Mouse (Mus musculus): ENCODE results near the gene Tmc6. TPM values are rescaled to one million over a fixed set of nuclear protein-coding genes. Genes with fewer than 3 reads are reported as not detected.

The Tmc6 gene
- 1 to 10 TPM; 4.5 to 8.9 TPM for total RNA-seq (2021)

DNA sequence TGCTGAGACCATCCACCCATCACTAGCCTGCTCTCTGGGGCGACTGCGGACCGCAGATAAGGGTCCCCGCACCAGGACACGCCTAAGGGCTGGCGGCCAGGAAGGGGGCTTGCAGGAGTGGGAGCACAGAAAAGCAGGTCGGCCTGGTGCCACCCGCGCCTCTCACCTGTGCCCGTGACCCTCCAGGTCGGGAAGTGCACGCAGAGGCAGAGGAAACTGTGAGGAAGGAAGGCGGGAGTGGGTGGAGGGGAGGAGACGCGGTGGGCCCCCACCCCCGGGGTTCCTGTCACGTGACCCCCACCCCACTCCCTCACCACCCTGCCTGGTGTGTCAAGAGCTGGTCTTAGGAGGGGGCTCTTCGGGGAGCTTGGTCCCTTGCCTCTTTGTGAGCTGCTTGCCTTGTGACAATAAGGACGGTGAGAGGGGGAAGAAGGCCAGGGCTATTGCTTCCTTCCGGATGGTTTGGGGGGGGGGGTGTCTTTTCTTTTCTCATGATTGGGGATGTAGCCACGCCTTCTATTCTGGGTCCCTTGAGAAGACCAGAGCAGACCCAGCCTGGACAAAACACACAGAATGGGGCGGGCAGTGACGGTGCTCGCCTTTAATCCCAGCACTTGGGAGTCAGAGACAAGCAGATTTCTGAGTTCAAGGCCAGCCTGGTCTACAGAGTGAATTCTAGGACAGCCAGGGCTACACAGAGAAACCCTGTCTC, at the start of gene Tmc6, which contains the start of gene Tmc8:
Gene Tmc6 (minus strand): TSS at position 206 of the 712 bp plus-strand sequence.
Gene Tmc8 (plus strand): TSS at position 84 of the 712 bp plus-strand sequence.
- no peak for DNase-seq (ENCODE audit: low spot score in 2 of 2)

DNA sequence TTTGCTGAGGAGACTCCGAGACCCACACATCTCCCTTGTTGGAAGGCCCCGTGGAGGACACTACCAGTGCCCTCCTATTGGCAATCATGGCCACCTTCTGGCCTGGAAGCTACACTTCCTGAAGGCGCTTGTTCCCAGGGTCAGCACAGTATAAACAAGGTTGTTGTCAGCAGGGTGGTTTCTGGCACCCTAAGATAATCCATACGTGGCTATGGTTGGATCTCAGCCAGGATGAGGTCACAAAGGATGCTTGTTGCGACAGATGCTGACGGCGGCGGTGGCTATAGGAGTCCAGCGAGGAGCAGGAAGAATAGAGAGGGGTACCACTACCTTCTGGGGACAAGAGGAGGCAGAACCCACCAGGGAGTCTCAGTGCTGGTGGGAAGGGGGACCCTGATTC, 48.4 kb upstream of the Tmc6 start:
- DNase-seq (ENCODE audit: low spot score in 2 of 2), result no peak
- intact Hi-C loops (cut with DNase I), result no loop called here

More for the DNA sequence above, at the start of gene Tmc6, which contains the start of gene Tmc8:
- intact Hi-C loops (cut with DNase I), result loop anchor here (5.0 kb wide), 1 partner anchor 75 kb away; no protein-coding TSS in a partner anchor

DNA sequence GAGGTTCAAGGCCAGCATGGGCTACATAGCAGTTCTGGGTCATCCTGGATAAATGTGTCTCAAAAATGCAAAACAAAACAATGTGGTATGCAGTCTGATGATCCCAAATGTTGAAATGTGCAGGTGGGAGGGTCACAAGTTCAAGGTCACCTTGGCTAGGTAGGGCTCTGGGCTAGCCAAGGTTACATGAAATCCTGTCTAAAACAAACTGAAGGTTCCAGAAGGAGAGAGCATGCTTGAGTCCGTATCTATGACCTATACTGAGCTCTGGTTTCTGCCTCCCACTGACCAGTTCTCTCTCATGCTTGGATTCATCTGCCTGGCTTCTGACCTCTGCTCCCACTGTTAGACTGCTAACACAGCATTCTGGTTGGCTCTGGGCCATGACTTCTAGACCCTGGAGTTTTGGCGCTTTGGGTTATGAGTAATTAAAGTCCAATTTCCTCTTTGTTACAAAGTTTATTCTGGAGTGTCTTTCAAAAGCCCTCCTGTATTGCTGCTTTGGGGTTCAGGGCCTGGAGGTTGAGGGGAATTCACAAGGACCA, 47.7 kb upstream of the Tmc6 start:
- no peak for DNase-seq (ENCODE audit: low spot score in 2 of 2)
- intact Hi-C loops (cut with DNase I), result loop anchor here (5.0 to 10.0 kb wide), 2 partner anchors 37 to 595 kb away; no protein-coding TSS in a partner anchor

DNA sequence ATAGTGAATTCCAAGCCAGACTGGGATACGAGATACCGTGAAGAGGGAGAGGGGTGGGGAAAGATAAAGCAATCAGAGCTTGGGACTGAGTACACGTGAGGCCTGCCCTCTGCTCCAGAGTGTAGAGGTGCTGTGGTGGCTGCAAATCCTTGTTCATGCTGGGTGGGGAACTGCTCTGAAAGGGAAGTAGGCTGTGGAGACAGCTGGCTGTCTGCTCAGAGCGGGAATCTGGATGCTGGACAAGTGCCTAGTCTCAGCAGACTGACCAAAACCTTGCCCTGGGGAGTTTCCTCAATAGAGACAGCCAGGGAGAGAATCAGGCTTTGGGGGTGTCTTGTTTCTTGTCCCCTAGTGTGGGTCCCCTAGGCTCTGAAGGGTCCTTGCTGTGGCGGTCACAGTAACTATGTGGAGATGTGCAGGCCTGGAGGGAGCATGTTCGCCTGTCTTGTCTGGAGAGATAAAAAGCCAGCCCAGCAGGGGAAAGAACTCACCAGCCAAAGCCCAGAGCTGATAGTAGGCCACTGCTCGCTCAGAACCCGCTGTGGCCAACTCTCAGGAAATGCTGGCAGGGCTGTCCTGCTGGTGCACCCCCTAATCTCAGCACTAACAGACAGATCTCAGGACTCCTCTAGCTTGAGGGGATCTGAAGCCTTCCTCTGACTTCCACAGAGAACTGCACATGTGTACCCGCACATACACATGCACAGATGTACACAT, 47.0 kb upstream of the Tmc6 start:
- no peak for DNase-seq (ENCODE audit: low spot score in 2 of 2)
- intact Hi-C loops (cut with DNase I), result loop anchor here (5.0 to 10.0 kb wide), 2 partner anchors 37 to 594 kb away; no protein-coding TSS in a partner anchor

DNA sequence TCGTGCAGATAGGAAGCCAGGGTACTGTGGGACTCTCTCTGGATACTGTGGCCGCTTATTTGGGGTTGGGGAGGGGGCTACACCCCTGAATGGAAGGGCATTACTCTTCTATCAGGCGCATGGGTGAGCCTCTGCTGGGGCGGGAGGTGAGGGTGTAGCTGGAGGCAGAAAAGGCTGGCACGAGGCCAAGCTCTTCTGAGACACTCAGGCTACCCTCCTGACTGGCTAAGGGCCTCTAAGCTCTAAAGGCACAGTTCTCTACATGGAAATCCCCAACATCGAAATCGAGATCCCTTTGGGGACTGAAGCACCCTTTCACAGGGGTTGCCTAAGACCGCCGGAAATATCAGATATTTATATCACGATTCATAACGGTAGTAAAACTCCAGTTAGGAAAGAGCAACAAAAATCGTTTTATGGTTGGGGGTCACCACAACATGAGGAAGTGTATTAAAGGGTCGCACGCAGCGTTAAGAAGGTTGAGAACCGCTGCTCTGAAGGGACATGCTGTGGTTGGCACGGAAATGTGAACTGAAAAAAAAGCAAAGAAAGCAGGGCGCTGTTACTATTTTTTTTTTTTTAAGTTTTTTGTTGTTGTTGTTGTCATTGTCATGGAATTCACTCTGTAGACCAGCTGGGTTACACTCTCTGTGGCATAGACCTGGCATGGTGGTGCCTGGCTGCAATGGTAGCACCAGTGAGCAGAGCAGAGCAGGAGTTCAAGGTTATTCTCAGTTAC, 46.3 kb upstream of the Tmc6 start:
- no peak for DNase-seq (ENCODE audit: low spot score in 2 of 2)
- intact Hi-C loops (cut with DNase I), result loop anchor here (5.0 to 10.0 kb wide), 2 partner anchors 36 to 594 kb away; no protein-coding TSS in a partner anchor

DNA sequence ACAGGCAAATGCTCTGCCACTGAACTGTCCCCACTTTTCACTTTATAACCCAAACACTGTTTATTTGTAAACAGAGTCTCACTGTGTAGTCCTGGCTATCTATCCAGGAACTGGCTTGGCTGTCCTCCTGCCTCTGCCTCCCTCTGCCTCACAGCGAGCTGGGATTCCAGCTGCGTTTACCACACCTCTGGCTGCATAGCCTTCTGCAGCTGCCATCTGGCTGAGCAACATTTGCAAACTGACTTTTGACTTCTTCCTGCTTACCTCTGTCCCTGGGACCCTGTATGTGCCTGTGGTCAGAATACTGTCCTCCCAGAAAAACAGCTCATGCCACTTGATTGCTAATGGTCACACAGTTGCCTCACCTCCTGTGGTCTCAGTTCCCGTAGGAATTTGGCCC, 45.4 kb upstream of the Tmc6 start:
- intact Hi-C loops (cut with DNase I), result loop anchor here (5.0 to 10.0 kb wide), 2 partner anchors 35 to 593 kb away; no protein-coding TSS in a partner anchor
- DNase-seq (ENCODE audit: low spot score in 2 of 2), result no peak

DNA sequence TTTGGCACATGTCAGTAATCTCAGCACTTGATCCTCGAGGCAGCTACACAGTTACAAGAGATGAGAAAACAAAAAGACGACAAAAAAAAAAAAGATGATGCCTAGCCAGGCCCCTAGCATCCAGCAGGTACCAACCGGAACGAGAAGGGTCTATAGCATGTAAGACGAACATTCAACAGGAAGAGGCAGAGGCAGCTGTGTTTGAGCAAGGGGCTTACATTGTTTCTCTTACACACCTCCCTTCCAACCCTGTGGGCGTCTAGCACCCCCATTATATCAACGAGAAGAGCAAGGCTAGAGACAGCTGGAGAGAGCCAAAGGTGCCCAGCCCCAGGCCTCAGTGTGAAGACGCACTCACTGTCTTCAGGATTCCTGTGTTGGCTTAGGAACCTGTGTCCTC, 44.9 kb upstream of the Tmc6 start:
- intact Hi-C loops (cut with DNase I), result loop anchor here (5.0 to 10.0 kb wide), 2 partner anchors 35 to 592 kb away; no protein-coding TSS in a partner anchor

DNA sequence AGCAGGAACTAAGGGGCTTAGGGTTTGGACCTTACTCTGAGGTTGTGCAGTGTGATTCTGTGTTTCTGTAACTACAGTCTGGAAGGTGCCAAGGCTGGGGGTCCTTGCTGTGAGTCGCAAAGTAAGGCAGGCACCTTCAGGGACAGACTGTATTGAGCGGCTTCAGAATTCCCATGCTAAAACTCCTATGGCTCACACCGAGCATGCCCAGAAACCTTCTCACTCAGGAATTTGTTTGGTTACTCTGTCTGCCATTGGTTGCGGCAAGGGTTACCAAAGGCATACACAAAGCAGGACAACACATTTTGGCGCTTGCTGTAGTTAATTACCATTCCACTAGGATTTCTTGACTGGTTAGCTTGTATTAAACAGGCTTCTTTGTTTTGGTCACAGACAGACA, 44.2 kb upstream of the Tmc6 start:
- DNase-seq (ENCODE audit: low spot score in 2 of 2), result no peak
- intact Hi-C loops (cut with DNase I), result loop anchor here (5.0 to 10.0 kb wide), 2 partner anchors 34 to 591 kb away; no protein-coding TSS in a partner anchor

More for the DNA sequence above, 44.9 kb upstream of the Tmc6 start:
- DNase-seq (ENCODE audit: low spot score in 2 of 2), result no peak

DNA sequence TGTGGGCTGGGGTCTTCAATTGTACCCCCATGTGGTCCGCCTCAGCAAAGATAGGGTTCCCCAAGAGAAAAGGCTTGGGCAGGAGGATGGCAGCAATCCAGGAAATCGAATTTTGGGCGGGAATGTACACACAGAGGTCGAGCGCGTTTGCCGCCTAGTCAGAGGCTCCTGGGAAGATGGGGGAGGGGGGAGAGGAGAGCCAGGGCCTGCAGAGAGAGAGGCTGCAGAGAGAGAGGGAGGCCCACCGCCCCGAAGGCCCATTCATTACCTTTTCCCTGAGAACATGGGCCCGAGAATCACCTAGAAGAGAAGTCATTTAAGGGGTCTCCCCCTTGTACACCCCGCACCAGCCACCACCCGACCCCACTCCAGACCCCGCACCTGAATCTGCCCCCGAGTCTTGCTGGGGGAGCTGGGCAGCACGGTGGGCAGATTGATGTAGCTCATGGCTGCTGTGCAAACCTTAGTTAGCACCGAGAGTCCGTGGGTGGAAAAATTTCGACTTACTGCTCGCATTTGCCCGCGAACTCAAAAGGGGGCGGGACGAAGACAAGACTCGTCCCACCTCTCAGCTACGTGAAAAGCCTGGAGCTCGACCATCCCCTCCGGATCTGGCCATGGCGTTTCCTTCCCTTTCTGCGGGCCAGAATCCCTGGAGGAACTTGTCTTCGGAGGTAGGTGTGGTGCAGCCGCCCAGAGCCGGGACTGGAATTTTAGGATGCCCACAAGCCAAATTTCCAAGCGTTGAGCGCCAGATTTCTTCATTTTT, 43.5 kb upstream of the Tmc6 start, which contains the start of the genes Afmid and Tk1:
Gene Afmid (plus strand): TSS at position 592 of the 769 bp plus-strand sequence.
Gene Tk1 (minus strand): TSS at position 760 of the 769 bp plus-strand sequence.
- DNase-seq (ENCODE audit: low spot score in 2 of 2), result peak; percentile 47 to 49
- intact Hi-C loops (cut with DNase I), result loop anchor here (5.0 to 10.0 kb wide), 2 partner anchors 33 to 591 kb away; no protein-coding TSS in a partner anchor

DNA sequence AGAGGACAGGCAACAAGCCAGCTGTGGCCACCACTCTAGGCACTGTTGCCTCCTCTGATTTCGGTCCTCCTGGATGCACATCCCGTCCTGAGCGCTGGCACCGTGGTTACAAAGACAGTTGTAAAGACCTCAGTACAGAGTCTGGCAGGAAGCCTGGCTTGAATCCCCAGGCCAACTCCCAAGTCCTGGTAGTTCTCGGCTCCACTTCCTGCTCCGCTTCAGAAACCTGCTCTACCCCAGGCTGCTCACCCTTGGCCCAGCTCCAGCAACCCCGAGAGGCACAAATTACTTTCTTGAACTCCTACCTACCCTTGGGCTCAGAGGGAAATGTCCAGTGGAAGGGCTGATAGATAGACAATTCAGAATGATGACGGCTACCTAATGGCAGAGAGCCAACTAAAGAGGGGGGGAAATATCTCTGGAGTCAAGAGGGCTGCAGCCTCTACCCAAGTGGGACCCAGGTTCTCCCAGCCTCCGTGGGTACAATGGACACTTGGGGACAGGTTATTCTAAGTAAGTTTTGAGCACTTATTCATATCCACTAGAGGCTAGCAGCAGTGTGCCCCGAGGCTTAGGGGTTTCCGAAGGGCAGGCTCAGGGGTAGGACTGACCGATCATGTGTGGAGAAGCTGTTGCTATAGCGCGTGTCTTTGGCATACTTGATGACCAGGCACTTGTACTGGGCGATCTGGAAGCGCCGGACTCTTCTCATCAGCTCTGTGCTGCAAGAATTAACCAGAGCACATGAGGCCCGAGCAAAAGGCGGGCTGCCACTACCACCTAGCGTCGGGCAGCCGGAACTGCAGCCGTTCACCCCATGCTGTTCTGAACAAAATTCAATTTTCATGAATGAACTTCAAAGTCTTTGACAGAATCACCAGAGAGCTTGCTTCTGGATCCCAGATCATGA, 42.3 kb upstream of the Tmc6 start:
- intact Hi-C loops (cut with DNase I), result loop anchor here (5.0 to 10.0 kb wide), 3 partner anchors 117 to 590 kb away; no protein-coding TSS in a partner anchor
- DNase-seq (ENCODE audit: low spot score in 2 of 2), result peak; percentile 77 to 81

DNA sequence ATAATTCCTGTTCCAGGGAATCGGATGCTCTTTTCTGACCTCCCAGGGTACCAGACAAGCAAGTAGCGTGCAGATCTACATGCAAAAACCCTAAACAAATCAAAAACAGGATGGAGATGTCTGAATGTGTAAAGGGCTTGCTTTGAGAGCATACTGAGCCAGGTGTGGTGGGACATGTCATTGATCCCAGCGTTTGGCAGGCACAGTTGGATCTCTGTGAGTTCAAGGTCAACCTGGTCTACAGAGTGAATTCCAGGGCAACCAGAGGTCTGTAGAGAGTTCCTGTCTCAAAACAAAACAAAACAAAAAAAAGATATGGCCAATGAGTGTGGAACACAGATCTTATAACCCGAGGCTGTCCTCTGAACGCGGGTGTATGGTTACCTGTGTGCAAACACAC, 41.4 kb upstream of the Tmc6 start:
- intact Hi-C loops (cut with DNase I), result loop anchor here (2.0 to 10.0 kb wide), 4 partner anchors 116 to 589 kb away; no protein-coding TSS in a partner anchor
- no peak for DNase-seq (ENCODE audit: low spot score in 2 of 2)

DNA sequence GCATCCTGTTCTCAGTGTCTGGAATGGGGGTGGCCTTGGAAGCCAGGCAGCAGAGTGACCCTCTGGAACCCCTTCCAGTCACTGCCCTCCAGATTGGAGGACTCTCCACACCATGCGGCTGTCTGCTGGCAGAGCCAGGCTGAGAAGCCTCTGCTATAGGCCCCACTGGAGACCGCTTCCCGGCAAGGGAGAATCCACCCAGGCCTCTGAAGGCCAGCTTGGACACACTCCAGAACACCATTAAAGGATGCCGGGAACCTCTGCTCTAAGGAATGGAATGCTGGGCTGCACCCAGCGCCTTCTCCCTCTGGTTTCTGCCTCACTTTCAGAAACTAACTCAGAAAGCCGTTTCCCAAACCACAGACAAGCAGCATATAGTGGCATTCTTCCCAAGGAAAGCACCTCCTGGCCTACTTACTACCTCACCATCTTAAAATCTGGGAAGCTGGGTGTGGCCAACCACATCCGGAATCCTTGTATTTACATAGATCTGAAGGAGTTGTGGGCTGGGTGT, 40.8 kb upstream of the Tmc6 start:
- DNase-seq (ENCODE audit: low spot score in 2 of 2), result no peak
- intact Hi-C loops (cut with DNase I), result loop anchor here (2.0 to 10.0 kb wide), 4 partner anchors 115 to 588 kb away; no protein-coding TSS in a partner anchor

DNA sequence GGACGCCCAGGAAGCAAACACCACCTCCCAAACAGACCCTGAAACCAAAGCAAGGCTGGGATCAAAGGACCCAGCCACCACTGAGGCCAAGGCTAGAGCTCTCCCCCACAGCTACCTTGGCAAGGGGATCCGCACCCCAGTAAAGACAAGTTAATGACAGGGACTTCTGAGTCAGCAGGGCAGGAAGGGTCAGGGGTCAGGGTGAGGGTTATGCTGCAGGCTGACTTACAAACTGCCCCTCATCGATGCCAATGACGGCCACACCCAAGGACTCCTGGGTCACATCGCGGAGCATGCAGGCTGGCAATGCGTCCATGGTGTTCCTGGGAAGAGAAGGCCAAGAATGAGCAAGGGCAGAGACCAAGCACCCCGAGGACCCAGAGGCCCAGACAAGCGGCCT, 39.9 kb upstream of the Tmc6 start:
- DNase-seq (ENCODE audit: low spot score in 2 of 2), result no peak
- intact Hi-C loops (cut with DNase I), result loop anchor here (2.0 to 10.0 kb wide), 4 partner anchors 115 to 587 kb away; no protein-coding TSS in a partner anchor

DNA sequence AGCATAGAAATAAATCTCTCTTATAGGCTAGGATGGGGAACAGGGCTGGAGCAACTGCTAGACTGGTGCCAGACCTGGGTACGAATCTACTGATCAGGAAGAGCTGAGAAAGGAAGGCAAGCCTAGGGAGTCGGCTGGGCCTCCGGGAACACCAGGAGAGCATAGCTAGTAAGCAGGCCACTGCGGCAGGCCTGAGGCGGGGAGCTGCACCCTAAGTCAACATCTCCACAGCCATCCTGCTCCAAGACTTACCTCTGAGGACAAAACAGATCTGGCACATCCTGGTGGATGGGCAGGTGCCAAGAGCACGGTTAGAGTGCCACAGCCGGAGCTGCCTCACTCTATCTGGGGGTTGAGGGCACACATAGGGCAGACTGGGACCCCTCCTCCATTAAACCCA, 38.2 kb upstream of the Tmc6 start:
- no peak for DNase-seq (ENCODE audit: low spot score in 2 of 2)
- intact Hi-C loops (cut with DNase I), result loop anchor here (5.0 to 10.0 kb wide), 3 partner anchors 113 to 585 kb away; no protein-coding TSS in a partner anchor

DNA sequence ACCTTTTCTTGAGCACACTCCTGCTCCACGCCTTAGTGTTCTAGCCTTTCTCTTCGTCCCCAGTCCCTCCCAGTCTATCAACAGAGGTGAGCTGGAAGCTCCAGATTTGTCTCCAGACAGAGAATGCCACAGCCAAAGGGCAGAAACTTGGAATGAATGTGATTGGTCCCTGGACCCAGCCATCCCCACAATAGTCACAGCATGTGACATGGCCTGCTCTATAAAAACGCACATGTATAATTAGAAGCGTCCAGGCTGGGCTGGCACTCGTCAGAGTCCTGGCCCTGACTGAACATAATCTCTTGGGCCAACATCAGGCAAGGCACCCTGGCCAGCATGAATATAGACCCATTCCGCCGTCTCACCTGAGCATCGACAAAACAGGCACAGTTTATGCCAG, 37.1 kb upstream of the Tmc6 start:
- DNase-seq (ENCODE audit: low spot score in 2 of 2), result no peak
- intact Hi-C loops (cut with DNase I), result no loop called here

DNA sequence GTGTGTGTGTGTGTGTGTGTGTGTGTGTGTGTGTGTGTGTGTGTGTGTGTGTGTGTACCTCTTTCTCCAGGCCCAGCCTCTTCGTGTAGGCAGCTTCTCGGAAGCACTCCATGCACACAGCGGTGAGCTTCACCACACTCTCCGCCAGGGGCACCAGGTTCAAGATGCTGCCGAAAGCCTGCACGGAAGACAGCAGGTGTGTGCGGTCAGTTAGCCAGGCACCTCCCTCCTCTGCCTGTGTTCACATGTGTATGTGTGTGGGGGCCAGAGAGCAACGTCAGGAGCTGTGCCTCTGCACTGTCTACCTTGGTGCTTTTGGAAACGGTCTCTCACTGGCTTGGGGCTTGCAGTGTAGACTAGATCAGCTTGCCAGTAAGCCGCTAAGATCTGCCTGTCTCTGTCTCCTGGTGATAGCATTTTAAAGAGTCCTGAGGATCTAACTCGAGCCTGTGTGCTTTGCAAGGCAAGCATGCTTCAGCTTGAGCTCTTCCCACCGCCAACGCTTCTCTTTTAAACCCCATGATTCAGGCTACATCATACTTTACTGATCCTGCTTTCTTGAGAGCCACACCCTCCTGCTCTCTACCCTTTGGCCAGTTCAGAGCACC, 34.5 kb upstream of the Tmc6 start:
- intact Hi-C loops (cut with DNase I), result no loop called here
- DNase-seq (ENCODE audit: low spot score in 2 of 2), result no peak
